Mouse (Mus musculus): Measurements from ENCODE around the gene Gm6993.

Gene Gm6993

DNA sequence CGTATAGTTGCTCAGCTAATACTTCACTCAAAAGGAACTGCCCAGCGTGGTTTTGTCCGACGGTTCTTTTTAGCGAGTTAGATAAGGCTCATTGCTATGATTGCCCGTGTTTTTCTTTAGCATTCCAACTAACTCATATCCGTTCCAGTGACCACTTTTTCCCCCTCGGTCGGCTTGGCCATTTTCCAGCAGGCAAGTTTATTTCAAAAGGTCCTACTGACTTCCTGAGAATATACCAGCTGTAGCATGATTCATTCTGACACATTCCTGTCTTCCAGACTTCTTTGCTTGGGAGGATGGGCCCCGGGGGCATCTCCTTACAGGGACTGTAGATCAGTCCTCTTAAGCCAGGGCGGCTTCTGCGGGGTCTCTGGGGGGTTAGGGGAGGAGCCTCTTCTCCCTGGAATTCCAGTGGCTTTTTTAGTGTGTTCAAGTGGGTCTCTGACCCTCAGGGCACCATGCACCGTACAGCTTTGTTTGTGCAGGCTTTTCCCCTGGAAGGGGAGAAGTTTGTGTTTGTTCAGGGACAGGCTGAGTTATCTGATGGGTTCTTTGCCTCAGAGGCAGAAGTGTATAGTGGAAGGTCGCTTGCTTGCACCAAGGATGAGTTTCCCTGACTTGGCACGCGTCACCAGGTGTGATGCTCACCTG, 30.9 kb downstream of the Gm6993 start:
- no peak for DNase-seq (ENCODE audit: low read depth, low spot score)

- no peak for DNase-seq (ENCODE audit: low read depth, low spot score)
These were observed 31.6 kb downstream of the Gm6993 start for GRCm38 (mm10) chr12:31272012-31272735.

DNA sequence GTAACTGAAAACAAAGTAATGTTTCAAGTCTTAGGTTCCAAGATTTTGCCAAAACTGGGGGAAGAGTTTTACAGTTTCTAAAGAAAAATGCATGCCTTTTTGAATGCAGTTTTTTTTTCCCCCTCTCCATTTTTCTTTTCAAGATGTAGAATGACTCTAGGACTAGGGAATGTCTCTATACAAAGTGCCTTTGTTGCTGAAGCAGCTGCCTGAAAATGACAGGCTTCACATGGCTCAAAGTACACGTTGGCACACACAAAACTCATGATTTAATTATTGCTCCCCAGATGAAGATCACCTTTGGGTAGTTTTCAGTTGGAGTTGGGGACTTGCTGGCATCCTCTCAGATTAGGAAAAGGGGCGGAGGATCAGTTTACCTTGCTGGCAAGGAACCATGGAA, 32.3 kb downstream of the Gm6993 start:
- DNase-seq (ENCODE audit: low read depth, low spot score), result no peak

GRCm38 (mm10) chr12:31273646-31274045, 33.1 kb downstream of the Gm6993 start:
- no peak for DNase-seq (ENCODE audit: low read depth, low spot score)

- DNase-seq (ENCODE audit: low read depth, low spot score), result no peak
These were observed 34.8 kb downstream of the Gm6993 start for GRCm38 (mm10) chr12:31275411-31275810.

DNA sequence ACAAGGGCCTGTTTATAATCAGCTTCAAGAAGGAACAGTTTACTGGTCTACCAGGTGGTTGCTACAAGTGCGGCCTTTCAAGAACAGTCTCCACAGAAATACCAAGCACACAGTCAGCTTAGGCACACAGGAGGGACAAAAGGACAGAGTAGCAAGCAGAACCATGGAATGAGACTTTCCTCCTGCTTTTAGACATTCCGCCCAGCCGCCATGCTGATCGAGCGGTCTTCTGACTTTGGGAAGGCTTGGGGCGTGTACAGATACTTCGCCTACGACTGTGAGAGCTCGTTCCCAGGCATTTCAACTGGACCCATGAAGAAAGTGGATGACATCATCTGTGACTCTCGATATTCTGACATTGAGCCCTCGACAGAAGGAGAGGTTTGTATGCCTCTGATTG, 37.7 kb downstream of the Gm6993 start:
- DNase-seq (ENCODE audit: low read depth, low spot score), result no peak

GRCm38 (mm10) chr12:31280318-31280717, 39.7 kb downstream of the Gm6993 start:
- DNase-seq (ENCODE audit: low read depth, low spot score), result no peak

GRCm38 (mm10) chr12:31281100-31281591, 40.6 kb downstream of the Gm6993 start:
- DNase-seq (ENCODE audit: low read depth, low spot score), result no peak

DNA sequence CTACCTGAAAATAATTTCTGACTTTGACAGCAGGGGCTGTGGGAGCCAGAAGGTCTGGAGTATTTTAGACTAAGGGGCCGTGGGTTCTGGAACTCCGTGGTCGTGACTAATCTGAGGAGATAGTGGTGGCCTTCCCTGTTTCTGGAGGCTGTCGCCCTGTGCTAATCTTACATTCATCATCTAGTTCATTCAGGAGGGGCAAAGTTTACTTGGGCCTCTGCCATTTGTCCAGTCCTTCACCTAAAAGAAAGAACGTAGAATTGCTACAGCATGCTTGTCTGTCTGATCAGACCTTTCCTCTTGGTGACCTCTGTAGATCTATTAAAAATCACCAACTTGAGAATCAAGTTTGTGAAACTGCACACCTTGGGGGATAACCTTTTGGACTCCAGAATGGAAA, 41.7 kb downstream of the Gm6993 start:
- DNase-seq (ENCODE audit: low read depth, low spot score), result no peak

DNA sequence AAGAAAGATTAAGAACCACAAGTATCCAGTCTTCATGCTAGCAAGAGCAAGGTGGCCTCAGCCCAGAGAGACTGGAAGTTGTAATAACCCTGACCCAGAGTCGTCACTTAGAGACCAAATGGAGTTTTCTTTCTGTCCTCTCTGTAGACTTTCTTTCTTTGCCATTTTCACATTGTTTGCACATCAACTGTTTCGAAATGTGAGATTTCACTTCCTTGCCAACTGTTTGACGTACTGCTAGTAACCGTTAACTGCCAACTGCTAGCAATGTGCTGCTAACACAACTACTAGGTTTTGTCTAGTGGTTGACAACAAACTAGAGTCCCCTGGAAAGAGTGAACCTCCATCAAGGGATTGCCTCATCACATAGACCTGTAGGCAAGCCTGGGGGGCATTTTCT, 42.6 kb downstream of the Gm6993 start:
- no peak for DNase-seq (ENCODE audit: low read depth, low spot score)

DNA sequence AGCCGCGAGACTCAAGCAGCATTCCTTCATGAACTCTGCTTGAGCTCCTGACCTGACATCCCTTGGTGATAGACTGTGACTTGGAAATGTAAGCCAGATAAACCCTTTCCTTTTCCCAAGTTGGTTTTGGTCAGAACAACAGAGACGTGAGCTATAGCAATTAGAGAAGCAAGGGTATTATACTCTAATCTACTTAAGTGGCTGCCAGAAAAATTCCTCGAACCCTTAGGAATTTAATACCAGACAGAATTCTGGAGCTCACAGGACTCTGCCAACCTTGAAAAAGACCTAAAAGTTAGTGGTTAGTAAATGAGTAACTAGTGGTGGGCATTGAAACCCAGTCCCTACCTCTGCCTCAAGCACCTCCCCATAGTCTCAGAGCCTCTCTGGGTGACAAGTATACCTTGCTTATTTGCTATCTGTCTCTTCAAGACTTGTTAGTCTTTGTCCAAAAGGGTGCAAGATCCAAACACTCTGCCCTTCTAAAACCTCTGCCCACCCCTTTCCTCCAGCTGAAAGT, 43.1 kb downstream of the Gm6993 start:
- DNase-seq (ENCODE audit: low read depth, low spot score), result no peak

- DNase-seq (ENCODE audit: low read depth, low spot score), result no peak
These were observed 48.5 kb downstream of the Gm6993 start for GRCm38 (mm10) chr12:31289046-31289445.
